Mouse (Mus musculus): ENCODE measurements around the gene Crim1. TPM values are rescaled to one million over a fixed set of nuclear protein-coding genes. Genes with fewer than 3 reads are reported as not detected.
"Not testable (repeated sequence)": the region's sequence is repeated elsewhere in the genome, so short reads cannot be mapped to it uniquely, and the experiment has no call there.

Gene Crim1
- polyA plus RNA-seq, 1 experiment from 2014 or later: 4.4 TPM

GRCm38 (mm10) chr17:78237954-78238353, 37.9 kb downstream of the Crim1 start:
- Histone ChIP-seq H3K4me1 (peaks cover 4% of the 10 kb centered on the region; the same call in 1 of the 2 replicates), H3K27me3 (peaks cover 4% of the 10 kb centered on the region; the same call in 1 of the 2 replicates), H3K9me3 (no peaks in the 10 kb centered on the region), H3K9ac (no peak overlapping the region), H3K27ac (no peak overlapping the region), H3K4me2 (no peak overlapping the region), H3K36me3 (no peaks in the 10 kb centered on the region), H3K4me3 (no peak overlapping the region)
- ATAC-seq (ENCODE audit: borderline replicate concordance, extremely low read depth, low FRiP score, low TSS enrichment): no peak
- 94% methylated on average over 13 of the region's 13 CpGs for WGBS

GRCm38 (mm10) chr17:78240161-78240560, 40.1 kb downstream of the Crim1 start:
- no peak overlapping the region for H3K9ac ChIP-seq
- H3K4me3 ChIP-seq: no peak overlapping the region
- ATAC-seq (ENCODE audit: borderline replicate concordance, extremely low read depth, low FRiP score, low TSS enrichment): no peak
- no peaks in the 10 kb centered on the region for H3K36me3 ChIP-seq
- peaks cover 4% of the 10 kb centered on the region; the same call in 1 of the 2 replicates for H3K4me1 ChIP-seq
- no peaks in the 10 kb centered on the region for H3K9me3 ChIP-seq
- no peak overlapping the region for H3K4me2 ChIP-seq
- no peak overlapping the region for H3K27ac ChIP-seq
- no peaks in the 10 kb centered on the region for H3K27me3 ChIP-seq
- 89% methylated on average over 4 of the region's 4 CpGs for WGBS

GRCm38 (mm10) chr17:78241238-78241637, 41.2 kb downstream of the Crim1 start:
- no peaks in the 10 kb centered on the region for H3K27me3 ChIP-seq
- no peak overlapping the region for H3K4me3 ChIP-seq
- ATAC-seq (ENCODE audit: borderline replicate concordance, extremely low read depth, low FRiP score, low TSS enrichment): no peak
- H3K36me3 ChIP-seq: no peaks in the 10 kb centered on the region
- H3K4me1 ChIP-seq: peaks cover 11% of the 10 kb centered on the region; the same call in 1 of the 2 replicates
- no peak overlapping the region for H3K9ac ChIP-seq
- H3K9me3 ChIP-seq: no peaks in the 10 kb centered on the region
- H3K27ac ChIP-seq: no peak overlapping the region
- WGBS: 37% methylated on average over 7 of the region's 7 CpGs
- H3K4me2 ChIP-seq: no peak overlapping the region

- H3K36me3 ChIP-seq: no peaks in the 10 kb centered on the region
- H3K4me1 ChIP-seq: peaks cover 26% of the 10 kb centered on the region; the same call in 1 of the 2 replicates
- no peak overlapping the region for H3K4me3 ChIP-seq
- WGBS: 63% methylated on average over 6 of the region's 6 CpGs
- ATAC-seq (ENCODE audit: borderline replicate concordance, extremely low read depth, low FRiP score, low TSS enrichment): no peak
- H3K4me2 ChIP-seq: 0 out of 2 replicates have a peak overlapping the region, but pooled peaks have one; percentile 6
- no peaks in the 10 kb centered on the region for H3K9me3 ChIP-seq
- H3K9ac ChIP-seq: no peak overlapping the region
- H3K27ac ChIP-seq: 0 out of 2 replicates have a peak overlapping the region, but pooled peaks have one; percentile 17
- 0 out of 2 replicates have a peak, but pooled peaks cover 3% of the 10 kb centered on the region for H3K27me3 ChIP-seq
Observed at GRCm38 (mm10) chr17:78244752-78245151, 44.7 kb downstream of the Crim1 start.

GRCm38 (mm10) chr17:78245444-78245843, 45.4 kb downstream of the Crim1 start:
- H3K9me3 ChIP-seq: no peaks in the 10 kb centered on the region
- no peak overlapping the region for H3K4me3 ChIP-seq
- 0 out of 2 replicates have a peak overlapping the region, but pooled peaks have one; percentile 2 for H3K27ac ChIP-seq
- no peaks in the 10 kb centered on the region for H3K36me3 ChIP-seq
- 0 out of 2 replicates have a peak, but pooled peaks cover 3% of the 10 kb centered on the region for H3K27me3 ChIP-seq
- WGBS: 41% methylated on average over 4 of the region's 4 CpGs
- H3K9ac ChIP-seq: no peak overlapping the region
- 0 out of 2 replicates have a peak overlapping the region, but pooled peaks have one; percentile 6 for H3K4me2 ChIP-seq
- peaks cover 31% of the 10 kb centered on the region; the same call in 1 of the 2 replicates for H3K4me1 ChIP-seq
- ATAC-seq (ENCODE audit: borderline replicate concordance, extremely low read depth, low FRiP score, low TSS enrichment): no peak

- Histone ChIP-seq H3K4me3 (no peak overlapping the region), H3K9ac (no peak overlapping the region), H3K4me2 (no peak overlapping the region), H3K9me3 (no peaks in the 10 kb centered on the region), H3K4me1 (peaks cover 39% of the 10 kb centered on the region), H3K36me3 (no peaks in the 10 kb centered on the region), H3K27me3 (0 out of 2 replicates have a peak, but pooled peaks cover 3% of the 10 kb centered on the region), H3K27ac (peak overlapping the region; percentile 50)
- WGBS: 66% methylated on average over 11 of the region's 11 CpGs
- no peak for ATAC-seq (ENCODE audit: borderline replicate concordance, extremely low read depth, low FRiP score, low TSS enrichment)
Observed at GRCm38 (mm10) chr17:78246634-78247383, 46.8 kb downstream of the Crim1 start.

- Histone ChIP-seq H3K27ac (0 out of 2 replicates have a peak overlapping the region, but pooled peaks have one; percentile 0), H3K9me3 (no peaks in the 10 kb centered on the region), H3K4me1 (peaks cover 35% of the 10 kb centered on the region), H3K27me3 (0 out of 2 replicates have a peak, but pooled peaks cover 3% of the 10 kb centered on the region), H3K4me2 (no peak overlapping the region), H3K9ac (no peak overlapping the region), H3K36me3 (no peaks in the 10 kb centered on the region), H3K4me3 (no peak overlapping the region)
- ATAC-seq (ENCODE audit: borderline replicate concordance, extremely low read depth, low FRiP score, low TSS enrichment): no peak
- WGBS: 71% methylated on average over 5 of the region's 5 CpGs
Observed at GRCm38 (mm10) chr17:78248197-78248596, 48.1 kb downstream of the Crim1 start.

GRCm38 (mm10) chr17:78248943-78249342, 48.9 kb downstream of the Crim1 start:
- ATAC-seq (ENCODE audit: borderline replicate concordance, extremely low read depth, low FRiP score, low TSS enrichment): no peak
- no peak overlapping the region for H3K4me2 ChIP-seq
- H3K4me1 ChIP-seq: peaks cover 35% of the 10 kb centered on the region
- H3K27ac ChIP-seq: peak overlapping the region; percentile 0; the same call in 1 of the 2 replicates
- no peak overlapping the region for H3K9ac ChIP-seq
- H3K4me3 ChIP-seq: no peak overlapping the region
- no peaks in the 10 kb centered on the region for H3K9me3 ChIP-seq
- WGBS: 24% methylated on average over 3 of the region's 3 CpGs
- H3K36me3 ChIP-seq: no peaks in the 10 kb centered on the region
- H3K27me3 ChIP-seq: 0 out of 2 replicates have a peak, but pooled peaks cover 3% of the 10 kb centered on the region

GRCm38 (mm10) chr17:78250149-78250938, 50.3 kb downstream of the Crim1 start:
- Histone ChIP-seq H3K9me3 (no peaks in the 10 kb centered on the region), H3K4me3 (no peak overlapping the region), H3K4me2 (no peak overlapping the region), H3K27me3 (0 out of 2 replicates have a peak, but pooled peaks cover 3% of the 10 kb centered on the region), H3K4me1 (peaks cover 40% of the 10 kb centered on the region), H3K9ac (no peak overlapping the region), H3K27ac (peak overlapping the region; percentile 37), H3K36me3 (no peaks in the 10 kb centered on the region)
- WGBS: 53% methylated on average over 14 of the region's 14 CpGs
- no peak; the same call in 1 of the 2 replicates for ATAC-seq (ENCODE audit: borderline replicate concordance, extremely low read depth, low FRiP score, low TSS enrichment)

GRCm38 (mm10) chr17:78253587-78253986, 53.5 kb downstream of the Crim1 start:
- H3K9ac ChIP-seq; H3K27me3 ChIP-seq; H3K9me3 ChIP-seq; ATAC-seq (ENCODE audit: borderline replicate concordance, extremely low read depth, low FRiP score, low TSS enrichment); H3K4me2 ChIP-seq; H3K27ac ChIP-seq; H3K36me3 ChIP-seq; H3K4me3 ChIP-seq: not testable (repeated sequence)
- H3K4me1 ChIP-seq: peaks cover 29% of the 10 kb centered on the region
- 78% methylated on average over 2 of the region's 2 CpGs for WGBS

GRCm38 (mm10) chr17:78254256-78254655, 54.2 kb downstream of the Crim1 start:
- no peak overlapping the region for H3K9ac ChIP-seq
- 60% methylated on average over 8 of the region's 8 CpGs for WGBS
- no peak overlapping the region for H3K4me2 ChIP-seq
- H3K9me3 ChIP-seq: no peaks in the 10 kb centered on the region
- ATAC-seq (ENCODE audit: borderline replicate concordance, extremely low read depth, low FRiP score, low TSS enrichment): no peak
- no peak overlapping the region for H3K4me3 ChIP-seq
- peaks cover 23% of the 10 kb centered on the region for H3K4me1 ChIP-seq
- no peaks in the 10 kb centered on the region for H3K27me3 ChIP-seq
- no peaks in the 10 kb centered on the region for H3K36me3 ChIP-seq
- H3K27ac ChIP-seq: no peak overlapping the region
